Mouse (Mus musculus) megakaryocyte-erythroid progenitor cell, adult 5-6 weeks (primary cell): ENCODE measurements around the gene Gm7849. TPM values are rescaled to one million over a fixed set of nuclear protein-coding genes. Genes with fewer than 3 reads are reported as not detected.
"Not testable (repeated sequence)": the region's sequence is repeated elsewhere in the genome, so short reads cannot be mapped to it uniquely, and the experiment has no call there.

Experiments used
- ATAC-seq: replicated peaks from 2 replicates; pipeline ENCODE4 v1.8.0; 2016; ENCODE audit warnings: mild to moderate bottlenecking, inconsistent platforms; ENCODE audit not compliant: severe bottlenecking, poor library complexity, low FRiP score, low TSS enrichment
- total RNA-seq, 2 experiments: library from RNA; stranded (forward) in 1 of 2; stranded (reverse) in 1 of 2; fragments of 200-1000, 215-1000 nt in 1 of 2; fragments of >200 nt in 1 of 2; fragmentation: Nextera tagmentation in 1 of 2; gene quantifications; 2 replicates each; pipeline ENCODE4 v1.2.3; 2014 to 2017

The Gm7849 gene
- total RNA-seq (2014; fragmentation: Nextera tagmentation) (not detected in 2 replicates), total RNA-seq (2017) (not detected in 2 replicates)

- not testable (repeated sequence) for ATAC-seq
Measured at GRCm38 (mm10) chr8:21456460-21456859, at the start of gene Gm7849. Gm7849 (minus strand) TSS chr8:21456560.

DNA sequence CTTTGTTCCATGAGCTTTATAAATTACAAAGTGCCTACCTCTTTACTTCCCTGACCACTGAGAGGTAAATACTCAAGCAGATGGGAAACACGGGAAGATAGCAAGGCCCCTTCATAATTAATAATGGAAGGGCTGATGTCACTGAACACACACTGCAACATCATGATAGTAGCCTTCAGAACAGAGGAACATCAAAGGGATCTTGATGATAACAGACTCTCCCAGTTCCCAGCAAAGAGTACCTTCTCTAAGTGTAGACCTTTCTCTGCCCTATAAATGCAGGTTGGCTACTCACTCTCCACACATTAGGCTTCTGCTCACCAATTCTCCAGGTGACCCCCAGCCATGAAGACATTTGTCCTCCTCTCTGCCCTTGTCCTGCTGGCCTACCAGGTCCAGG lies 29.2 kb downstream of the Gm7849 start, which contains the start of gene Defa36:
Gene Defa36, plus strand, starts transcription at position 301 of the 400 bp plus-strand sequence.
- not testable (repeated sequence) for ATAC-seq

Other genes with a start within 250 kb of the Gm7849 start
- not detected in 2 replicates for gene Gm15292, start 206.8 kb downstream of the Gm7849 start, total RNA-seq (2014; fragmentation: Nextera tagmentation)
- not detected in 2 replicates for gene Gm15292, start 206.8 kb downstream of the Gm7849 start, total RNA-seq (2017)
- not detected in 2 replicates for gene Defa27, start 141.0 kb downstream of the Gm7849 start, total RNA-seq (2014; fragmentation: Nextera tagmentation)
- not detected in 2 replicates for gene Defa27, start 141.0 kb downstream of the Gm7849 start, total RNA-seq (2017)
- gene Defa29, start 129.5 kb downstream of the Gm7849 start, total RNA-seq (2014; fragmentation: Nextera tagmentation), result not detected in 2 replicates
- not detected in 2 replicates for gene Defa29, start 129.5 kb downstream of the Gm7849 start, total RNA-seq (2017)
- gene Defa2, start 78.0 kb downstream of the Gm7849 start, total RNA-seq (2014; fragmentation: Nextera tagmentation), result not detected in 2 replicates
- gene Defa2, start 78.0 kb downstream of the Gm7849 start, total RNA-seq (2017), result not detected in 2 replicates
- not detected in 2 replicates for gene Defa33, start 64.7 kb downstream of the Gm7849 start, total RNA-seq (2014; fragmentation: Nextera tagmentation)
- not detected in 2 replicates for gene Defa33, start 64.7 kb downstream of the Gm7849 start, total RNA-seq (2017)
- gene Defa36, start 29.1 kb downstream of the Gm7849 start, total RNA-seq (2014; fragmentation: Nextera tagmentation), result not detected in 2 replicates
- not detected in 2 replicates for gene Defa36, start 29.1 kb downstream of the Gm7849 start, total RNA-seq (2017)
- not detected in 2 replicates for gene Defa20, start 52.7 kb upstream of the Gm7849 start, total RNA-seq (2014; fragmentation: Nextera tagmentation)
- not detected in 2 replicates for gene Defa20, start 52.7 kb upstream of the Gm7849 start, total RNA-seq (2017)
- gene Defa32, start 72.5 kb upstream of the Gm7849 start, total RNA-seq (2014; fragmentation: Nextera tagmentation), result not detected in 2 replicates
- not detected in 2 replicates for gene Defa32, start 72.5 kb upstream of the Gm7849 start, total RNA-seq (2017)
- not detected in 2 replicates for gene Defa37, start 108.8 kb upstream of the Gm7849 start, total RNA-seq (2014; fragmentation: Nextera tagmentation)
- gene Defa37, start 108.8 kb upstream of the Gm7849 start, total RNA-seq (2017), result not detected in 2 replicates
- not detected in 2 replicates for gene Defa28, start 126.4 kb upstream of the Gm7849 start, total RNA-seq (2014; fragmentation: Nextera tagmentation)
- gene Defa28, start 126.4 kb upstream of the Gm7849 start, total RNA-seq (2017), result not detected in 2 replicates
- gene Gm7861, start 137.9 kb upstream of the Gm7849 start, total RNA-seq (2014; fragmentation: Nextera tagmentation), result not detected in 2 replicates
- gene Gm7861, start 137.9 kb upstream of the Gm7849 start, total RNA-seq (2017), result not detected in 2 replicates
- not detected in 2 replicates for gene Defa26, start 161.6 kb upstream of the Gm7849 start, total RNA-seq (2014; fragmentation: Nextera tagmentation)
- gene Defa26, start 161.6 kb upstream of the Gm7849 start, total RNA-seq (2017), result not detected in 2 replicates
- not detected in 2 replicates for gene Defa17, start 199.2 kb upstream of the Gm7849 start, total RNA-seq (2014; fragmentation: Nextera tagmentation)
- not detected in 2 replicates for gene Defa17, start 199.2 kb upstream of the Gm7849 start, total RNA-seq (2017)
- not detected in 2 replicates for gene Defa34, start 209.2 kb upstream of the Gm7849 start, total RNA-seq (2014; fragmentation: Nextera tagmentation)
- gene Defa34, start 209.2 kb upstream of the Gm7849 start, total RNA-seq (2017), result not detected in 2 replicates
- not detected in 2 replicates for gene AY761184, start 247.1 kb upstream of the Gm7849 start, total RNA-seq (2014; fragmentation: Nextera tagmentation)
- not detected in 2 replicates for gene AY761184, start 247.1 kb upstream of the Gm7849 start, total RNA-seq (2017)